Mouse (Mus musculus): ENCODE data around the gene Fam102a. TPM values are rescaled to one million over a fixed set of nuclear protein-coding genes. Genes with fewer than 3 reads are reported as not detected.

Gene Fam102a
- total RNA-seq, 1 experiment, result 11.6 TPM

- Histone ChIP-seq H3K27ac (ENCODE audit: insufficient read depth, low read depth, low read length, poor library complexity, severe bottlenecking) (no peak overlapping the region), H3K9me3 (ENCODE audit: control insufficient read depth, insufficient read depth, low read depth, low read length) (no peaks in the 10 kb centered on the region), H3K4me3 (ENCODE audit: insufficient read depth in 1 of 2, low read depth in 1 of 2, low read length in 2 of 2, poor library complexity in 1 of 2, severe bottlenecking in 1 of 2) (no peak overlapping the region), H3K4me1 (ENCODE audit: control insufficient read depth in 2 of 2, insufficient read depth in 2 of 2, low read length in 2 of 2, poor library complexity in 1 of 2) (peaks cover 5 to 22% of the 10 kb centered on the region in 2 experiments), H3K36me3 (ENCODE audit: control insufficient read depth, insufficient read depth, low read length, poor library complexity, severe bottlenecking) (no peaks in the 10 kb centered on the region), H3K9ac (ENCODE audit: insufficient read depth, low read depth, low read length, poor library complexity, severe bottlenecking) (no peak overlapping the region)
- in situ Hi-C loops (cut with MboI; ENCODE audit: low sequenced_read_pairs in 2 of 2, unreplicated experiment in 2 of 2), result no loop called here
- DNase-seq (ENCODE audit: low read depth, low spot score), result no peak
- TF ChIP-seq MAFK (IDR thresholded peaks at IDR 0.05; ENCODE audit: insufficient read depth, low read depth, low read length) (no peak), ZC3H11A (IDR thresholded peaks at IDR 0.05; ENCODE audit: borderline replicate concordance, low read depth, low read length) (no peak), HCFC1 (IDR thresholded peaks at IDR 0.05; ENCODE audit: borderline replicate concordance, insufficient read depth, low read length) (no peak), CHD2 (IDR thresholded peaks at IDR 0.05; ENCODE audit: low read depth, low read length) (no peak), ZNF384 (IDR thresholded peaks at IDR 0.05; ENCODE audit: low read depth, low read length) (no peak)
Measured at GRCm38 (mm10) chr2:32512592-32512991, 22.5 kb upstream of the Fam102a start.

GRCm38 (mm10) chr2:32514335-32514734 is 20.8 kb upstream of the Fam102a start:
- no peaks in the 10 kb centered on the region for H3K9me3 ChIP-seq (ENCODE audit: control insufficient read depth, insufficient read depth, low read depth, low read length)
- no peak for DNase-seq (ENCODE audit: low read depth, low spot score)
- in situ Hi-C loops (cut with MboI; ENCODE audit: low sequenced_read_pairs in 2 of 2, unreplicated experiment in 2 of 2), result no loop called here
- peak overlapping the region in 1 of 2 experiments; percentile 27; a peak in 2 of 4 replicates for H3K4me3 ChIP-seq (ENCODE audit: insufficient read depth in 1 of 2, low read depth in 1 of 2, low read length in 2 of 2, poor library complexity in 1 of 2, severe bottlenecking in 1 of 2)
- no peak for TF ChIP-seq CHD2 (IDR thresholded peaks at IDR 0.05; ENCODE audit: low read depth, low read length)
- TF ChIP-seq MAFK (IDR thresholded peaks at IDR 0.05; ENCODE audit: insufficient read depth, low read depth, low read length), result no peak
- no peak for TF ChIP-seq ZC3H11A (IDR thresholded peaks at IDR 0.05; ENCODE audit: borderline replicate concordance, low read depth, low read length)
- no peak for TF ChIP-seq ZNF384 (IDR thresholded peaks at IDR 0.05; ENCODE audit: low read depth, low read length)
- no peak for TF ChIP-seq HCFC1 (IDR thresholded peaks at IDR 0.05; ENCODE audit: borderline replicate concordance, insufficient read depth, low read length)
- no peaks in the 10 kb centered on the region for H3K36me3 ChIP-seq (ENCODE audit: control insufficient read depth, insufficient read depth, low read length, poor library complexity, severe bottlenecking)
- peaks cover 4 to 15% of the 10 kb centered on the region in 2 experiments for H3K4me1 ChIP-seq (ENCODE audit: control insufficient read depth in 2 of 2, insufficient read depth in 2 of 2, low read length in 2 of 2, poor library complexity in 1 of 2)
- no peak overlapping the region for H3K9ac ChIP-seq (ENCODE audit: insufficient read depth, low read depth, low read length, poor library complexity, severe bottlenecking)
- H3K27ac ChIP-seq (ENCODE audit: insufficient read depth, low read depth, low read length, poor library complexity, severe bottlenecking), result no peak overlapping the region

GRCm38 (mm10) chr2:32517233-32517867 is 17.8 kb upstream of the Fam102a start:
- peaks cover 2 to 5% of the 10 kb centered on the region in 2 experiments; a peak in 2 of 4 replicates for H3K4me1 ChIP-seq (ENCODE audit: control insufficient read depth in 2 of 2, insufficient read depth in 2 of 2, low read length in 2 of 2, poor library complexity in 1 of 2)
- TF ChIP-seq MAFK (IDR thresholded peaks at IDR 0.05; ENCODE audit: insufficient read depth, low read depth, low read length) (no peak), CHD2 (IDR thresholded peaks at IDR 0.05; ENCODE audit: low read depth, low read length) (no peak), ZC3H11A (IDR thresholded peaks at IDR 0.05; ENCODE audit: borderline replicate concordance, low read depth, low read length) (no peak), ZNF384 (IDR thresholded peaks at IDR 0.05; ENCODE audit: low read depth, low read length) (no peak), HCFC1 (IDR thresholded peaks at IDR 0.05; ENCODE audit: borderline replicate concordance, insufficient read depth, low read length) (no peak)
- in situ Hi-C loops (cut with MboI; ENCODE audit: low sequenced_read_pairs in 2 of 2, unreplicated experiment in 2 of 2), result no loop called here

GRCm38 (mm10) chr2:32520034-32520990 is 14.8 kb upstream of the Fam102a start:
- Histone ChIP-seq H3K9ac (ENCODE audit: insufficient read depth, low read depth, low read length, poor library complexity, severe bottlenecking) (no peak overlapping the region), H3K27ac (ENCODE audit: insufficient read depth, low read depth, low read length, poor library complexity, severe bottlenecking) (no peak overlapping the region), H3K4me1 (ENCODE audit: control insufficient read depth in 2 of 2, insufficient read depth in 2 of 2, low read length in 2 of 2, poor library complexity in 1 of 2) (0 out of 4 replicates have a peak, but pooled peaks cover 2 to 3% of the 10 kb centered on the region in 2 experiments), H3K36me3 (ENCODE audit: control insufficient read depth, insufficient read depth, low read length, poor library complexity, severe bottlenecking) (no peaks in the 10 kb centered on the region), H3K4me3 (ENCODE audit: insufficient read depth in 1 of 2, low read depth in 1 of 2, low read length in 2 of 2, poor library complexity in 1 of 2, severe bottlenecking in 1 of 2) (no peak overlapping the region), H3K9me3 (ENCODE audit: control insufficient read depth, insufficient read depth, low read depth, low read length) (no peaks in the 10 kb centered on the region)
- no peak for DNase-seq (ENCODE audit: low read depth, low spot score)
- TF ChIP-seq ZNF384 (IDR thresholded peaks at IDR 0.05; ENCODE audit: low read depth, low read length) (no peak), MAFK (IDR thresholded peaks at IDR 0.05; ENCODE audit: insufficient read depth, low read depth, low read length) (no peak), HCFC1 (IDR thresholded peaks at IDR 0.05; ENCODE audit: borderline replicate concordance, insufficient read depth, low read length) (no peak), ZC3H11A (IDR thresholded peaks at IDR 0.05; ENCODE audit: borderline replicate concordance, low read depth, low read length) (no peak), CHD2 (IDR thresholded peaks at IDR 0.05; ENCODE audit: low read depth, low read length) (no peak)
- in situ Hi-C loops (cut with MboI; ENCODE audit: low sequenced_read_pairs in 2 of 2, unreplicated experiment in 2 of 2), result no loop called here

More at GRCm38 (mm10) chr2:32517233-32517867, 17.8 kb upstream of the Fam102a start:
- DNase-seq (ENCODE audit: low read depth, low spot score), result no peak
- Histone ChIP-seq H3K9ac (ENCODE audit: insufficient read depth, low read depth, low read length, poor library complexity, severe bottlenecking) (no peak overlapping the region), H3K9me3 (ENCODE audit: control insufficient read depth, insufficient read depth, low read depth, low read length) (no peaks in the 10 kb centered on the region), H3K36me3 (ENCODE audit: control insufficient read depth, insufficient read depth, low read length, poor library complexity, severe bottlenecking) (no peaks in the 10 kb centered on the region), H3K4me3 (ENCODE audit: insufficient read depth in 1 of 2, low read depth in 1 of 2, low read length in 2 of 2, poor library complexity in 1 of 2, severe bottlenecking in 1 of 2) (no peak overlapping the region), H3K27ac (ENCODE audit: insufficient read depth, low read depth, low read length, poor library complexity, severe bottlenecking) (no peak overlapping the region)
